Mouse (Mus musculus) ES-Bruce4 (cell line): ENCODE measurements around the gene Pld5. TPM values are rescaled to one million over a fixed set of nuclear protein-coding genes. Genes with fewer than 3 reads are reported as not detected.

Experiments
- H3K27ac ChIP-seq: 2 replicates; pipeline ENCODE4 v1.5.1; 2012; ENCODE audit warnings: low read length, inconsistent platforms; ENCODE audit not compliant: insufficient read depth
- H3K27me3 ChIP-seq: 2 replicates; pipeline ENCODE4 v1.6.1; 2012; ENCODE audit warnings: mild to moderate bottlenecking, low read length, inconsistent platforms; ENCODE audit not compliant: control insufficient read depth, poor library complexity, insufficient read depth, severe bottlenecking
- H3K36me3 ChIP-seq: 2 replicates; pipeline ENCODE4 v1.6.1; 2012; ENCODE audit warnings: inconsistent platforms, mild to moderate bottlenecking, low read length, moderate library complexity; ENCODE audit not compliant: control insufficient read depth, poor library complexity, insufficient read depth, severe bottlenecking
- H3K4me1 ChIP-seq: one replicate; pipeline ENCODE4 v1.8.1; 2011; ENCODE audit warnings: low read length; ENCODE audit not compliant: control insufficient read depth, insufficient read depth
- H3K4me3 ChIP-seq: 2 replicates; pipeline ENCODE4 v1.5.1; 2011; ENCODE audit warnings: low read depth, mild to moderate bottlenecking, low read length
- H3K9ac ChIP-seq: 2 replicates; pipeline ENCODE4 v1.6.1; 2012; ENCODE audit warnings: low read depth, mild to moderate bottlenecking, inconsistent platforms; ENCODE audit not compliant: poor library complexity, severe bottlenecking
- H3K9me3 ChIP-seq: replicated peaks from 2 replicates; pipeline ENCODE4 v1.6.1; 2012; ENCODE audit warnings: mild to moderate bottlenecking, low read length, inconsistent platforms; ENCODE audit not compliant: control insufficient read depth, poor library complexity, insufficient read depth, severe bottlenecking
- CTCF ChIP-seq: IDR thresholded peaks from one replicate; pipeline ENCODE4 v1.8.1; 2011; ENCODE audit warnings: low read depth, low read length
- EP300 ChIP-seq: IDR thresholded peaks from 2 replicates; pipeline ENCODE4 v1.6.1; 2011; ENCODE audit warnings: low read depth, low read length; ENCODE audit not compliant: insufficient read depth
- POLR2A ChIP-seq: IDR thresholded peaks from one replicate; pipeline ENCODE4 v1.8.1; 2011; ENCODE audit warnings: low read length; ENCODE audit not compliant: insufficient read depth
- polyA plus RNA-seq: library from polyadenylated mRNA; stranded (reverse); fragments of >200 nt; gene quantifications from 2 replicates; pipeline ENCODE4 v1.2.4, GENCODE M21; 2011; ENCODE audit warnings: low read depth; ENCODE audit not compliant: missing spikeins, insufficient read depth, insufficient read length

The Pld5 gene
- polyA plus RNA-seq, 1 experiment, result 0.36 TPM

- no peaks in the 10 kb centered on the region for H3K9me3 ChIP-seq
Observed at GRCm38 (mm10) chr1:176247885-176248716, 27.0 kb downstream of the Pld5 start.

GRCm38 (mm10) chr1:176239199-176239598, 35.9 kb downstream of the Pld5 start:
- TF ChIP-seq CTCF, result no peak
- no peak for TF ChIP-seq POLR2A
- no peak for TF ChIP-seq EP300
- Histone ChIP-seq H3K36me3 (no peaks in the 10 kb centered on the region), H3K27me3 (no peaks in the 10 kb centered on the region), H3K27ac (no peak overlapping the region), H3K4me3 (no peak overlapping the region), H3K9ac (no peak overlapping the region), H3K4me1 (no peaks in the 10 kb centered on the region), H3K9me3 (no peaks in the 10 kb centered on the region)

More at GRCm38 (mm10) chr1:176247885-176248716, 27.0 kb downstream of the Pld5 start:
- Histone ChIP-seq H3K27ac (no peak overlapping the region), H3K27me3 (no peaks in the 10 kb centered on the region), H3K4me3 (no peak overlapping the region), H3K9ac (no peak overlapping the region), H3K4me1 (no peaks in the 10 kb centered on the region), H3K36me3 (no peaks in the 10 kb centered on the region)
- TF ChIP-seq CTCF, result no peak
- no peak for TF ChIP-seq EP300
- no peak for TF ChIP-seq POLR2A

- Histone ChIP-seq H3K36me3 (no peaks in the 10 kb centered on the region), H3K27me3 (no peaks in the 10 kb centered on the region), H3K4me1 (no peaks in the 10 kb centered on the region), H3K27ac (no peak overlapping the region), H3K9ac (no peak overlapping the region), H3K9me3 (no peaks in the 10 kb centered on the region), H3K4me3 (no peak overlapping the region)
- TF ChIP-seq POLR2A, result no peak
- TF ChIP-seq EP300, result no peak
- TF ChIP-seq CTCF, result no peak
Observed at GRCm38 (mm10) chr1:176223794-176224193, 51.3 kb downstream of the Pld5 start.

GRCm38 (mm10) chr1:176223196-176223595, 51.9 kb downstream of the Pld5 start:
- Histone ChIP-seq H3K4me3 (no peak overlapping the region), H3K9ac (no peak overlapping the region), H3K4me1 (no peaks in the 10 kb centered on the region), H3K27ac (no peak overlapping the region), H3K27me3 (no peaks in the 10 kb centered on the region), H3K36me3 (no peaks in the 10 kb centered on the region), H3K9me3 (no peaks in the 10 kb centered on the region)
- no peak for TF ChIP-seq EP300
- peak; percentile 90 for TF ChIP-seq CTCF
- no peak for TF ChIP-seq POLR2A

GRCm38 (mm10) chr1:176218217-176218616, 56.9 kb downstream of the Pld5 start:
- Histone ChIP-seq H3K4me3 (no peak overlapping the region), H3K27ac (no peak overlapping the region), H3K9ac (no peak overlapping the region), H3K9me3 (no peaks in the 10 kb centered on the region), H3K27me3 (no peaks in the 10 kb centered on the region), H3K4me1 (no peaks in the 10 kb centered on the region), H3K36me3 (no peaks in the 10 kb centered on the region)
- no peak for TF ChIP-seq POLR2A
- no peak for TF ChIP-seq EP300
- TF ChIP-seq CTCF, result peak; percentile 22

GRCm38 (mm10) chr1:176213645-176214221, 61.4 kb downstream of the Pld5 start:
- no peak for TF ChIP-seq POLR2A
- TF ChIP-seq EP300, result no peak
- TF ChIP-seq CTCF, result no peak
- Histone ChIP-seq H3K27ac (no peak overlapping the region), H3K36me3 (no peaks in the 10 kb centered on the region), H3K4me3 (no peak overlapping the region), H3K9me3 (no peaks in the 10 kb centered on the region), H3K27me3 (no peaks in the 10 kb centered on the region), H3K9ac (no peak overlapping the region), H3K4me1 (no peaks in the 10 kb centered on the region)
